Mouse (Mus musculus) MEL (cell line): ENCODE measurements around the gene Rhoq.

Experiments used
- CTCF ChIP-seq, 3 experiments: IDR thresholded peaks in 2 of 3; conservative IDR thresholded peaks in 1 of 3; 2 replicates each; pipeline ENCODE4 v1.5.1; 2011 to 2012; ENCODE audit warnings: low read length in 3 of 3, low read depth in 2 of 3, mild to moderate bottlenecking in 2 of 3, improper control_type of control experiment in 1 of 3, inconsistent platforms in 1 of 3, mixed read lengths in 1 of 3, moderate library complexity in 1 of 3; ENCODE audit not compliant: control insufficient read depth in 1 of 3, insufficient read depth in 1 of 3, poor library complexity in 1 of 3, severe bottlenecking in 1 of 3
- E2F4 ChIP-seq: IDR thresholded peaks from 2 replicates; pipeline ENCODE4 v1.6.1; 2011; ENCODE audit warnings: low read depth, low read length, improper control_type of control experiment, borderline replicate concordance
- EP300 ChIP-seq, 2 experiments: IDR thresholded peaks; 2 replicates each; pipeline ENCODE4 v1.6.1; 2011; ENCODE audit warnings: improper control_type of control experiment in 2 of 2, low read length in 2 of 2, low read depth in 1 of 2, mild to moderate bottlenecking in 1 of 2
- MAZ ChIP-seq: IDR thresholded peaks from 2 replicates; pipeline ENCODE4 v1.6.1; 2012; ENCODE audit warnings: low read depth, mild to moderate bottlenecking, inconsistent platforms, low read length, improper control_type of control experiment
- NELFE ChIP-seq: IDR thresholded peaks from 2 replicates; pipeline ENCODE4 v1.6.1; 2011; ENCODE audit warnings: low read depth, low read length, improper control_type of control experiment
- NRF1 ChIP-seq: IDR thresholded peaks from 2 replicates; pipeline ENCODE4 v1.6.1; 2014; ENCODE audit warnings: low read depth, mild to moderate bottlenecking, inconsistent platforms, low read length, improper control_type of control experiment, moderate library complexity; ENCODE audit not compliant: poor library complexity, insufficient read depth, severe bottlenecking
- POLR2A ChIP-seq, 2 experiments: IDR thresholded peaks; 2 replicates each; pipeline ENCODE4 v1.6.1; 2011 to 2012; ENCODE audit warnings: low read length in 2 of 2, mild to moderate bottlenecking in 2 of 2, control low read depth in 1 of 2, improper control_type of control experiment in 1 of 2, low read depth in 1 of 2, moderate library complexity in 1 of 2; ENCODE audit not compliant: control insufficient read depth in 1 of 2, insufficient read depth in 1 of 2, poor library complexity in 1 of 2

GRCm38 (mm10) chr17:86988161-86988560 lies 25.3 kb downstream of the Rhoq start:
- no peak for TF ChIP-seq E2F4
- no peak for TF ChIP-seq POLR2A (IDR thresholded peaks at IDR 0.05; ENCODE audit: control insufficient read depth in 1 of 2, insufficient read depth in 1 of 2, low read depth in 1 of 2, low read length in 2 of 2, poor library complexity in 1 of 2)
- no peak for TF ChIP-seq CTCF (IDR thresholded peaks at IDR 0.05 in 2 of 3, conservative IDR thresholded peaks at IDR 0.05 in 1 of 3; ENCODE audit: control insufficient read depth in 1 of 3, insufficient read depth in 1 of 3, low read depth in 2 of 3, low read length in 3 of 3, poor library complexity in 1 of 3, severe bottlenecking in 1 of 3)
- no peak for TF ChIP-seq EP300 (IDR thresholded peaks at IDR 0.05; ENCODE audit: low read depth in 1 of 2, low read length in 2 of 2)
- no peak for TF ChIP-seq MAZ
- TF ChIP-seq NELFE: no peak
- TF ChIP-seq NRF1: no peak
